Mouse (Mus musculus) stomach, postnatal 0 days (tissue): ENCODE data around the gene Lyg1.

Experiments used
- CTCF ChIP-seq: IDR thresholded peaks from 2 replicates; pipeline ENCODE4 v1.5.1; 2016; ENCODE audit warnings: antibody characterized with exemption, low read depth, mild to moderate bottlenecking, moderate library complexity
- EP300 ChIP-seq: optimal IDR thresholded peaks from 2 replicates; pipeline ENCODE3; 2016; ENCODE audit warnings: antibody characterized with exemption

DNA sequence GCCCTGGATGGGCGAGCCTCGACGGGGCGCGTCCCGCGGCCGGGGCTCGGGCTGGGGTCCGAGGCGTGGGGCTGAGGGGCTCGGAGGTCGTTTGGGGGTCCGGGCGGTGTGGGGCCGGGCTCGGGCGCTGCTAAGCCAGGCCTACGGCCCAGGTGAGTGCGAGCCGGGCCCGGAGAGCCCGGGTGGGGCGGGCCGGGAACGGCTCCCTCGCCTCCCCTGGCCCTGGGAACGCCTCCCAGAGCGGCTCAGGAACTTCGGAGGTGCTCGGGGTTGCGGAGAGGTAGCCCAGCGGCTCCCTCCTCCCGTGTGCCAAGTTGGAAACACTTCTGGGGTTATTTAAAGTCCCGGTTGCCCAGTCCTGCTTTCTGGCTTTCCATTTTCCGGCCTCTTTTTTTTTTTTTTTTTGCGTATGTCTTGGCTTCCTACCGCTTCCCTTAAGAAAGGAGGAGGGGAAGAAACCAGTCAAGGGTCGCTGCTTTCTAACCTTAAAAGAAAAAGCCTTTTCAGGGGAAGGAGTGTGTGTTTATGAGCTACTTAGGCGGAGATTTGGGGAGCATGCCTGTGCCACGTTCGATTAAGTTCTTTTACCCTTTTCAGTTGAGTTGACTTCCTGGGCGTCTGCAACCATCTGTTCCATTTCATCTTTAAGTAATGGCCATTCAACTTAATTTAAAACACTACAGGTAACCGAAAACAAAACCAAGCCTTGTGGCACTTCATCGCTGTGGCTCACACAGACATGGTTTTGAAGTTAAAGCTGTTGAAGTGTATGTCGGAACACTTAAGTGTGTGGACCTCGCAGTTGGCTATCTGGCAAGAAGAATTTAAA is 41.0 kb upstream of the Lyg1 start:
- TF ChIP-seq CTCF, result no peak
- TF ChIP-seq EP300, result no peak
